Mouse (Mus musculus): ENCODE measurements around the gene Kcnc1. TPM values are rescaled to one million over a fixed set of nuclear protein-coding genes. Genes with fewer than 3 reads are reported as not detected.

Gene Kcnc1
- polyA plus RNA-seq, 1 experiment: not detected

DNA sequence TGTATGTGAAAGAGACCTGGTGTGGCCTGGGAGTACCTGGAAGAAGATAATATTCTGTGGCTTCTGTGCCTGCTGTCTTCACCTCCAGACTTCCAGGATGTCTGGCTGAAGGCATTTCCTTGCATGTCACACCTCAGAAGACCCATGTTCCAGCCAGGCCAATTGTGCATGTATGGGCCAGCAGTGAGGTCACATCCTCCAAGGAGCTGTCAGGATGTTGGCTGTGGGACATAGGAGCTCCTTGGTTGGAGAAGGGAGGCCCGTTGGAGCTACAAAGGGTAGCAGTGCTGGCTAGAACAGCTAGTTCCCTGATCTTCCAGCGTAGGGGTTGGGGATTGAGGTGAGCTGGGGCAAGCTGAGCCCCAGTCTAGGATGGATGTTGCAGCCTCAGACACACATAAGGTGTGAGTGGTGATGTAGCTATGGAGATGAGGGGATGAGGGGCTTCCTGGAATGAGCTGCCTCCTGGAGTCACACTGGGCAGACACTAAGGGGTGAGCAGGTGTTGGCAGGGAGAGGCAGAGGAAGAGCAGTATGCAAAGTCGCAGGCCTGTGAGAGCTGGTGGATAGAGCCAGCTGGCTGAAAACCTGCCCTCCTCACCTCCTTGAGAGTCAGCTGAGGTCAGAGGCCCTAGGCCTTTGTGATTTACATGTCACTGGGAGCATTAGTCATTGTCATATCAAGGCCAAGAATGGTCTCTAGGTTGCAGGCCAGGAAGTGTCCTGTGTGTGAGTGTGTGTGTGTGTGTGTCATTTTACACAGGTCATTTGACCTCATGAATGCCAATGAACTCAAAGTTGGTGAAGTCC lies 5.3 kb downstream of the Kcnc1 start:
- TF ChIP-seq CTCF (IDR thresholded peaks at IDR 0.05; ENCODE audit: low read depth, low read length) (no peak), POLR2A (IDR thresholded peaks at IDR 0.05; ENCODE audit: borderline replicate concordance, low read depth, low read length) (no peak)
- Histone ChIP-seq H3K27ac (ENCODE audit: insufficient read depth, low read depth, low read length) (no peak overlapping the region), H3K4me1 (ENCODE audit: control insufficient read depth, insufficient read depth, low read length) (no peaks in the 10 kb centered on the region), H3K4me3 (ENCODE audit: insufficient read depth, low read length) (no peak overlapping the region)

DNA sequence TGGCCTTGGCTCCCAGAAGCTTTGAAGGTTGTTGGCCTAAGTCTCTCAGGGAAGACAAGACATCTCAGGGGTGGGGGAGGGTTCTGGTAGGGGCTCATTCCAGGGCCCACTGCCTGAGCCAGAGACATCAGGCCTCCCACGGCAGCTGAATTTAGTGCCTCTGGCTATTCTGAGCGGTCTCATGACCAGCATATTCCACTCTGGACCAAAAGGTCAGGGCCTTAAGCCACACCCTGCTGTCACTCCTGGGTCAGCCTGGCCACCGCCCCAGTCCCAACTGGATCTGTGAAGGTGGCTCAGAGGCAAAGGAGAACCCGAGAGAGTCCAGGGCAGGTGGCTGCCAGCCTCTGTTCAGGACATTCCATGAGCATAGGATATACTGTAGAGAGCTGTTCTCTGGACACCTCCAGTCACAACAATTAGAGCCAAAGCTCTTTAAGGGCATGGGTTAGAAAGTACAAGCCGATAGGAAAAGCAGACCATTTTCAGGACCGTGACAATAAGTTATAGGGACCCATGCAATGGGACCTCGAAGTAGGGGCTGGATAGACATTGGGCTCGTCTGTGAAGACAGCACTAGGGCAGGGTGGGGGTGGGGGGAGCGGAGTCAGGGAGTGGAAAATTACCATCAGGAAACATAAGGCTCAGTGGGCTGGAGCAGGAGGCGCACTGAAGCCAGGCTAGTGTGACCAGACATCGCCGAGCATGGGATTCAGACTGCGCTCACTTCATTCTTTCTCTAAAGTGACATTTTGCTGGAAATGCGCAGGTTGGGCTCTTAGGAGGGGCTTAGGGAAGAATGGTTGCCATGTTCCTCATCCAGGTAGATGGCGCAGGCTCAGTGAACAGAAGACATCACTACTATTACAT lies 7.6 kb downstream of the Kcnc1 start:
- Histone ChIP-seq H3K4me1 (ENCODE audit: control insufficient read depth, insufficient read depth, low read length) (no peaks in the 10 kb centered on the region), H3K27ac (ENCODE audit: insufficient read depth, low read depth, low read length) (no peak overlapping the region), H3K4me3 (ENCODE audit: insufficient read depth, low read length) (no peak overlapping the region)
- TF ChIP-seq CTCF (IDR thresholded peaks at IDR 0.05; ENCODE audit: low read depth, low read length) (no peak), POLR2A (IDR thresholded peaks at IDR 0.05; ENCODE audit: borderline replicate concordance, low read depth, low read length) (no peak)

DNA sequence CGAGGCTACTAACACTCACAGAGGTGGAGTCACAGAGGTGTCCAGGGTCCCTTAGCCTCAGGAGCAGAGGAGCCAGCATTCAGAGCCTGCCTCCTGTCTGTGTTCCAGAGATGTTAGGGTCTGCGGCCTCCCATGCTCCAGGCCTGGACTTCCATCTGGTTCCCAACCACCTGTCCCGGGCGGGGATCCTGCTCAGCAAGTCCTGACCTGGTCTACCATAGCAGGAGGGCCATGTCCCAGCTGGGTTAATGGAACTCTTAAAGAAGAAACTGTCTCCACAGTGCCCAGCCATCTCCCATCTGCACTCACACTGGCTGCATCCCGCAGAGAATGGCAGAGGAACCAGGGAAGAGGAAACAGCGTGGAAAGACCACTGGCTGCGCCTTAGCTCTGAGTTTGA lies 8.5 kb downstream of the Kcnc1 start:
- no peak overlapping the region for H3K27ac ChIP-seq (ENCODE audit: insufficient read depth, low read depth, low read length)
- H3K4me3 ChIP-seq (ENCODE audit: insufficient read depth, low read length): no peak overlapping the region
- H3K4me1 ChIP-seq (ENCODE audit: control insufficient read depth, insufficient read depth, low read length): no peaks in the 10 kb centered on the region
- no peak for TF ChIP-seq POLR2A (IDR thresholded peaks at IDR 0.05; ENCODE audit: borderline replicate concordance, low read depth, low read length)
- no peak for TF ChIP-seq CTCF (IDR thresholded peaks at IDR 0.05; ENCODE audit: low read depth, low read length)

DNA sequence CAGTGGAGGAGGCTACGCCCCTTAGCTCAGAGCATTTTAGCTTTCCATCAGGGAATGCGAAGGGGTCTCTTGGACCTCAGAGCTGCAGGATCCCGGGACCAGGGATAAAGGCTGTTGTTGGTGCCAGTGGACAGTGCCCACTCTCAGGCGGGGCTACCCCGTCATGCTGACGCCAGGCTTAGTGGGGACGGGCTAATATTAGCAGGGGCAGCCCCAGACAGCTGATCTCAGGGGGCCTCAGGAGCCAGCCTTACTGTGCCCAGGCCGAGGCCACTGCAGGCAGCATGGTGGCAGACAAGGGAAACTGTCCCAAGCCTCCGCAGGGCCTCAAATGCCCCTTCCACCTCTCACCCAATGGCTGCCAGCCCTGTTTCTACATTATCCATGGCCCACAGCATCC lies 12.3 kb downstream of the Kcnc1 start:
- Histone ChIP-seq H3K4me3 (ENCODE audit: insufficient read depth, low read length) (no peak overlapping the region), H3K4me1 (ENCODE audit: control insufficient read depth, insufficient read depth, low read length) (no peaks in the 10 kb centered on the region), H3K27ac (ENCODE audit: insufficient read depth, low read depth, low read length) (no peak overlapping the region)
- no peak for TF ChIP-seq POLR2A (IDR thresholded peaks at IDR 0.05; ENCODE audit: borderline replicate concordance, low read depth, low read length)
- no peak for TF ChIP-seq CTCF (IDR thresholded peaks at IDR 0.05; ENCODE audit: low read depth, low read length)

- H3K4me1 ChIP-seq (ENCODE audit: control insufficient read depth, insufficient read depth, low read length): no peaks in the 10 kb centered on the region
- no peak overlapping the region for H3K4me3 ChIP-seq (ENCODE audit: insufficient read depth, low read length)
- no peak overlapping the region for H3K27ac ChIP-seq (ENCODE audit: insufficient read depth, low read depth, low read length)
- no peak for TF ChIP-seq CTCF (IDR thresholded peaks at IDR 0.05; ENCODE audit: low read depth, low read length)
Measured at GRCm38 (mm10) chr7:46409204-46409789, 13.0 kb downstream of the Kcnc1 start.

DNA sequence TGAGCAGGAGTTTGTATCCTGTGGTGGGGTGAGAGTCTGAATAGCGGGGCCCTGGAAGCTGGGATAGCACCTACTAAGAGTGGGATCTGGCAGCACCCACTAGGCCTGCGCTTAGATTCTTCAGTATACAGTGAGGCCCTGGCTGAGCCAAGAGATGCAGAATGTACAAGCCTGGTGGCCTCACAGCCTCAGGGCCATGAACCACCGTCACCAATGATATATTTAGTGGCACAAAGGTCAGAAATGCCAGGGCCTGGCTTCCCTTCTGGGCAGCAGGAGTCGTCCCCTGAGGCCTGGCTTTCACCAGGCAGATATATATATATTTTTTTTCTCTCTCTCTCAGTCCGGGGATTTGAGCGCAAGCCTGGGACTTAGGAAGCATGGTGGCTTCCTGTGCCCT lies 14.4 kb downstream of the Kcnc1 start:
- no peak overlapping the region for H3K27ac ChIP-seq (ENCODE audit: insufficient read depth, low read depth, low read length)
- no peak for TF ChIP-seq POLR2A (IDR thresholded peaks at IDR 0.05; ENCODE audit: borderline replicate concordance, low read depth, low read length)
- TF ChIP-seq CTCF (IDR thresholded peaks at IDR 0.05; ENCODE audit: low read depth, low read length): no peak
- H3K4me3 ChIP-seq (ENCODE audit: insufficient read depth, low read length): no peak overlapping the region
- no peaks in the 10 kb centered on the region for H3K4me1 ChIP-seq (ENCODE audit: control insufficient read depth, insufficient read depth, low read length)

- Histone ChIP-seq H3K27ac (ENCODE audit: insufficient read depth, low read depth, low read length) (no peak overlapping the region), H3K4me3 (ENCODE audit: insufficient read depth, low read length) (no peak overlapping the region), H3K4me1 (ENCODE audit: control insufficient read depth, insufficient read depth, low read length) (no peaks in the 10 kb centered on the region)
- TF ChIP-seq CTCF (IDR thresholded peaks at IDR 0.05; ENCODE audit: low read depth, low read length) (no peak), POLR2A (IDR thresholded peaks at IDR 0.05; ENCODE audit: borderline replicate concordance, low read depth, low read length) (no peak)
Measured at GRCm38 (mm10) chr7:46412823-46413222, 16.5 kb downstream of the Kcnc1 start.

- TF ChIP-seq CTCF (IDR thresholded peaks at IDR 0.05; ENCODE audit: low read depth, low read length) (no peak), POLR2A (IDR thresholded peaks at IDR 0.05; ENCODE audit: borderline replicate concordance, low read depth, low read length) (no peak)
- Histone ChIP-seq H3K4me3 (ENCODE audit: insufficient read depth, low read length) (no peak overlapping the region), H3K27ac (ENCODE audit: insufficient read depth, low read depth, low read length) (no peak overlapping the region), H3K4me1 (ENCODE audit: control insufficient read depth, insufficient read depth, low read length) (no peaks in the 10 kb centered on the region)
Measured at GRCm38 (mm10) chr7:46413959-46414725, 17.8 kb downstream of the Kcnc1 start.

- Histone ChIP-seq H3K27ac (ENCODE audit: insufficient read depth, low read depth, low read length) (no peak overlapping the region), H3K4me1 (ENCODE audit: control insufficient read depth, insufficient read depth, low read length) (no peaks in the 10 kb centered on the region), H3K4me3 (ENCODE audit: insufficient read depth, low read length) (no peak overlapping the region)
- TF ChIP-seq POLR2A (IDR thresholded peaks at IDR 0.05; ENCODE audit: borderline replicate concordance, low read depth, low read length) (no peak), CTCF (IDR thresholded peaks at IDR 0.05; ENCODE audit: low read depth, low read length) (no peak)
Measured at GRCm38 (mm10) chr7:46415818-46416425, 19.6 kb downstream of the Kcnc1 start.

Measured in bone marrow macrophage, adult 2 months (primary cell).